Comparison of ENCODE assay signal across 32 mouse cellular contexts in the genomic region with DNA sequence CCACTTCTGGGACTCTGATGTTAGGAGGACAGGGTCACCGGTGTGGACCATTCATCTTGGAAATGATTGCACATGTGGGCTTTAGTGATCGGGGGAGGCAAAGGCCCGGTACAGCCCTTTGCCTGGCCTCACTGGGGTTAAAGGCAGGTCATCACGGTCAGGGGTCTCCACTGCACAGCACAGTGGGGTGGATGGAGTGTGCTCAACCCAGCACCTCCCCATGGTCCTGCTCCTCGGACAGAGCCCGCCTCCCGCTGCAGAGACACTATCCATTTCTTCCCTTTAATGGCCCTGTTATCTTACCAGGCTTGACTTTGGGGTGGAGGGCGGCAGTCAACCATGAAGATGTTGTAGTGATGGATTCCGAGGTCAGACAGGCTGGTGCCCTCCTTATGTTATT. TPM values are rescaled to one million over a fixed set of nuclear protein-coding genes. Genes with fewer than 3 reads are reported as not detected.
DNase-seq lines count a peak whose midpoint lies in the region; ATAC-seq lines count a peak whose summit lies in the region.
"Had no signal": no experiment of that assay in that cellular context is flagged by ENCODE, and none has a peak within 500 bp of the region (broad histone marks: within the 10 kb centered on the region; RNA-seq: fewer than 3 reads in every experiment).

No protein-coding gene starts in this region.

- no peaks in the 10 kb centered on the region for H3K27me3 ChIP-seq in kidney, embryonic 14.5 days (ENCODE audit: control insufficient read depth, insufficient read depth, low read length)
- no peaks in the 10 kb centered on the region for H3K27me3 ChIP-seq in stomach, embryonic 15.5 days (replicated peaks)
- H3K27me3 ChIP-seq: CH12.LX; forebrain, embryonic 15.5 days; heart, embryonic 12.5 days; hindbrain, embryonic 15.5 days; liver, embryonic 15.5 days; midbrain, embryonic 15.5 days had no signal

- 20% methylated on average over 9 of the region's 9 CpGs for WGBS in kidney, embryonic 14.5 days
- WGBS in stomach, embryonic 15.5 days = 62% methylated on average over 9 of the region's 9 CpGs

- no peaks in the 10 kb centered on the region for H3K9me3 ChIP-seq in kidney, embryonic 14.5 days (ENCODE audit: control insufficient read depth, low read length)
- no peaks in the 10 kb centered on the region for H3K9me3 ChIP-seq in stomach, embryonic 15.5 days
- H3K9me3 ChIP-seq: forebrain, embryonic 15.5 days; heart, embryonic 12.5 days; hindbrain, embryonic 15.5 days; limb, embryonic 12.5 days; liver, embryonic 15.5 days; midbrain, embryonic 10.5 days; midbrain, embryonic 15.5 days had no signal

- no peak overlapping the region for H3K4me3 ChIP-seq in kidney, embryonic 14.5 days (ENCODE audit: low read length)
- no peak overlapping the region for H3K4me3 ChIP-seq in stomach, embryonic 15.5 days (replicated peaks)
- H3K4me3 ChIP-seq: forebrain, embryonic 15.5 days; gastrocnemius, adult 2 months; heart, embryonic 12.5 days; hindbrain, embryonic 15.5 days; limb, embryonic 12.5 days; liver, embryonic 15.5 days; midbrain, embryonic 10.5 days; midbrain, embryonic 15.5 days had no signal

- H3K27ac ChIP-seq in kidney, embryonic 14.5 days (ENCODE audit: low read depth, low read length) = no peak overlapping the region
- H3K27ac ChIP-seq in stomach, embryonic 15.5 days = peak overlapping the region; percentile 87
- H3K27ac ChIP-seq: forebrain, embryonic 15.5 days; gastrocnemius, adult 2 months; hindbrain, embryonic 15.5 days; kidney, postnatal 0 days; liver, embryonic 15.5 days; midbrain, embryonic 15.5 days had no signal

- no peak overlapping the region for H3K4me2 ChIP-seq in kidney, embryonic 14.5 days (replicated peaks; ENCODE audit: low read depth, low read length)
- no peak overlapping the region for H3K4me2 ChIP-seq in stomach, embryonic 15.5 days
- H3K4me2 ChIP-seq: forebrain, embryonic 15.5 days; heart, embryonic 12.5 days; hindbrain, embryonic 15.5 days; limb, embryonic 12.5 days; liver, embryonic 15.5 days; lung, embryonic 14.5 days; midbrain, embryonic 15.5 days had no signal

- peaks cover 40% of the 10 kb centered on the region for H3K4me1 ChIP-seq in kidney, embryonic 14.5 days (ENCODE audit: control insufficient read depth, insufficient read depth, low read length)
- H3K4me1 ChIP-seq in stomach, embryonic 15.5 days = peaks cover 65% of the 10 kb centered on the region

- H3K36me3 ChIP-seq in kidney, embryonic 14.5 days (ENCODE audit: control insufficient read depth, insufficient read depth, low read length) = no peaks in the 10 kb centered on the region
- H3K36me3 ChIP-seq in stomach, embryonic 15.5 days = no peaks in the 10 kb centered on the region
- H3K36me3 ChIP-seq: forebrain, embryonic 15.5 days; heart, embryonic 12.5 days; hindbrain, embryonic 15.5 days; limb, embryonic 12.5 days; liver, embryonic 15.5 days; midbrain, embryonic 10.5 days; midbrain, embryonic 15.5 days had no signal

- ATAC-seq in kidney, embryonic 14.5 days (ENCODE audit: low FRiP score, low TSS enrichment) = peak; percentile 61
- no peak for ATAC-seq in stomach, embryonic 15.5 days (ENCODE audit: insufficient read depth, low FRiP score, low read depth)
- ATAC-seq: activated CD4-positive, CD25-positive, alpha-beta regulatory T cell, adult 4 months; forebrain, embryonic 15.5 days; inflammation-experienced regulatory T-cells, adult 6 months; midbrain, embryonic 15.5 days had no signal

- DNase-seq in embryo, embryonic 10 days (ENCODE audit: low spot score) = peak; percentile 74
- no peak for DNase-seq in embryo, embryonic 11 days
- no peak for DNase-seq in kidney, adult 9 months
- peak; percentile 68 for DNase-seq in embryo, embryonic 10.5 days (ENCODE audit: low spot score)
- no peak for DNase-seq in cerebellum, postnatal 36 days
- no peak for DNase-seq in layer of hippocampus, adult 9-10 months (ENCODE audit: low spot score)
- DNase-seq: adrenal gland, adult 8-10 months; cerebellum, adult 2 months; cerebellum, postnatal 14 days; gastrocnemius, adult 2 months; gastrocnemius, postnatal 36 days; heart, adult 18-20 months; kidney, postnatal 4 days; layer of hippocampus, adult 9-11 months; lung, embryonic 14.5 days; lung, postnatal 14 days; thymus, adult 18-20 months; thymus, postnatal 25 days had no signal

- H3K9ac ChIP-seq in kidney, embryonic 14.5 days (ENCODE audit: low read depth, low read length) = no peak overlapping the region
- no peak overlapping the region for H3K9ac ChIP-seq in stomach, embryonic 15.5 days
- H3K9ac ChIP-seq: forebrain, embryonic 15.5 days; heart, embryonic 12.5 days; hindbrain, embryonic 15.5 days; limb, embryonic 12.5 days; liver, embryonic 15.5 days; lung, embryonic 14.5 days; midbrain, embryonic 15.5 days had no signal

RNA-seq across cellular contexts. Expression of a gene that starts 48.9 kb away (rescaled TPM):
- 51.1 and 52.4 TPM in 2 replicates for polyA plus RNA-seq in kidney, embryonic 14.5 days (2014; fragmentation: Nextera tagmentation; extraction: Ambion mirVana)
- polyA plus RNA-seq in stomach, embryonic 15.5 days (2015; fragmentation: Nextera tagmentation; extraction: Ambion mirVana) = 487 and 492 TPM in 2 replicates
- polyA plus RNA-seq: activated CD4-positive, CD25-positive, alpha-beta regulatory T cell, adult 4 months; C2C12; inflammation-experienced regulatory T-cells, adult 6 months had no signal

Comparison
In these comparisons a context has a peak if more than half of its experiments do, and no peak if none do; other contexts are left out.
1. DNase-seq: peak in embryo, embryonic 10 days (single experiment) and embryo, embryonic 10.5 days (single experiment); none in embryo, embryonic 11 days (single experiment), kidney, adult 9 months (single experiment), cerebellum, postnatal 36 days (0 of 2) and layer of hippocampus, adult 9-10 months (single experiment).